Mouse (Mus musculus): ENCODE measurements at regions not wholly inside any gene's neighbourhood (a gene's known extent, or its start where the extent isn't known, plus 50 kb on each side); places are given as distances from the start of the nearest gene placed in this dataset.

- DNase-seq = peak; percentile 77
These were observed 383.2 kb upstream of the Chrm2 start for GRCm38 (mm10) chr6:36004701-36005100.

DNA sequence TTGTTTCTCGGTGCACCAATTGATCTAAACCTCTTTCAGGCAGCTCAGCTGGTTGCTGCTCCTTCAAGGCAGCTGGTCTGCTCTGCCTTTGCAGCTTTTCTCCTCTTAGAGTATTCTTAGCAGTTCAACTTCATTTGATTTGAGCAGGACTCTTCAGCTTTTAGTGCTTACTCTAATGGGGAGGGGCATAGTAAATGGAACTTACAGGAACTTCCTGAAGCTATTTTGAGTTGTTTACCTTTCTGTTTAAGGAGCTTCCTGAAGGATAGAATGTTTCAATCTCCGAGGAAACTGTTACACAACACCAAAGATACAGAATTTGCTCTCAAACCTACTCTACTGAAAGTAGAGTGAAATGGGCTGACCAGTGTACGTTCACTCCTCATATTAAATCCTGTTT lies 385.8 kb upstream of the Chrm2 start:
- no peak for DNase-seq

DNA sequence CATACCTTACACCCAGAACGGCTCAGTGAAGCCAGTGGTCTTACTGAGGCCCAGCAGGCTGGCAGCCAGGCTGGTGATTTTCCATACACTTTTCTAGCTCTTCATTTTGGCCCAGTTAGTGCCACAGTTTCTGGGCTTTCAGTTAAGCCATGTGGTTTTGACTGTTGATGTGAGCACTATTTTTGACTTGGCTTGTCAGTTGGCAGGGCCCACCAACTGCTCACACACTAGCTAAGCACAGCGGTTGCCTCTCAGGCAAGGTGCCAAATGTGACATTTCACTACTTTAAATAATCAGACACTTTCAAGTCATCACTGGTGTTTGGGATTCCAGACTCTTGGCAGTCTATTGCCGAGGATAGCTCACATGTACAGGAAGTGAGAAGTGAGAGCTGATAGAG lies 399.0 kb upstream of the Chrm2 start:
- DNase-seq = no peak

GRCm38 (mm10) chr6:35940071-35940470 lies 400.4 kb upstream of the Mtpn start:
- DNase-seq = no peak

- no peak for DNase-seq
These were observed 384.5 kb upstream of the Mtpn start for GRCm38 (mm10) chr6:35924189-35924588.

- no peak for DNase-seq
These were observed 358.3 kb upstream of the Mtpn start for GRCm38 (mm10) chr6:35897990-35898389.

GRCm38 (mm10) chr6:35895692-35896091 lies 356.0 kb upstream of the Mtpn start:
- no peak for DNase-seq

- no peak for DNase-seq
These were observed 335.0 kb upstream of the Mtpn start for GRCm38 (mm10) chr6:35874671-35875070.

- DNase-seq = no peak
These were observed 331.7 kb upstream of the Mtpn start for GRCm38 (mm10) chr6:35871388-35871787.

GRCm38 (mm10) chr6:35864218-35864617 lies 324.5 kb upstream of the Mtpn start:
- no peak for DNase-seq

GRCm38 (mm10) chr6:35853993-35854392 lies 314.3 kb upstream of the Mtpn start:
- no peak for DNase-seq

DNA sequence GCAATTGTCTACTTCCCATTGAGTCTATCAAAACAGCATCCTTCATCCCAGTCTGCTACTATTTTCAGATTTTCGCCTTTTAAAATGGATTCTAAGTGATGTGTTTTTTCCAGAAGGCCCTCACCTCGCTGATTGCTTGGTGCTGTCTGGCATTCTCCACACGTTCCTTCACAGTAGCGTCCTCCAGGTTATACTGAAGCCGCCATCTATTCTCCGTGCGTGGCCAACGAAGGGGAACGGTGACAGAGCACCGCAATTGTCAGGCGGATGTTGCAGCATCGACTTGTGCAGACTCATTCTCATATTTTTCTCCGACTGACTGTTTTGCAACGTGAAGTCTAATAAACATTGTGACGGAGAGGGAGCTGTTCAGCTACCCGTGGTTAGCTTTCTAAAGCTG lies 277.0 kb upstream of the Mtpn start:
- DNase-seq = no peak

DNA sequence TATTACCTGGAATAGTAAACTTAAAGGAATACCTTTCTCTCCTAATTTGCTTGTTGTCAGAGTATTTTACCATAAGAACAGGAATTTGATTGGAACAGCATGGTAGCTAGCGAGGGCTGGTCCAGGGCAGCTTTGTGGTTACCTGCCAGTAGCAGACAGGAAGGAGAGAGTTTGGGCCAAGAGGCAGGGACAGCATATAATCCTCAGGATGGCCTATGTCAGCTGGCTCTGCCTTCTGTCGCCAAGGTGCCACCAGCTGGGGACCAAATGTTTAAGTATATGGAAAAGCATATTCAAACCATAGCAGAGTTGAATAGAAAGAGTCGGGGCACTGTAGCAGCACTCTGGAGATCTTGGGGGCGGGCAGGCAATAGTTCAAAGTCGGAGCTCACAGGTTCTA lies 274.8 kb upstream of the Mtpn start:
- no peak for DNase-seq

GRCm38 (mm10) chr6:35805738-35806137 lies 266.1 kb upstream of the Mtpn start:
- DNase-seq = no peak

- DNase-seq = no peak
These were observed 264.4 kb upstream of the Mtpn start for GRCm38 (mm10) chr6:35804041-35804440.

- DNase-seq = no peak
These were observed 240.0 kb upstream of the Mtpn start for GRCm38 (mm10) chr6:35779706-35780105.

DNA sequence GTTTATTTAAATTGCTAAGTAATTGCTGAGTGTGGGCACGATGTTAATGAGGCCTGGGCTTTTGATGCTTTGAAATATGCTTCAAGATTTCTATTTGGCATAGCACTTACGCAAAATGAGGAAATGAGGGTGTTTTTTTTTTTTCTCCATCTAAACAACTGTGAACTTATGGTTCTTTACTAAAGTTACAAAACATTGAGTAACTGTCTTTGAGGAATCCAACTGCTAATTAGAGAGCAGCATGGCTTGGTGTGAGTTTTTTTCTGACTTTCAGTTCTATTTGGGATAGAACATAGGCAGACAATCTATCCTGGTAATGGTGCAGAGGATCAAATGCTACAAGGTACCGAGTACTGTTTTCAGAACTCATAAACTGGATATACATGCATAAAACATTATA lies 231.2 kb upstream of the Mtpn start:
- DNase-seq = no peak

GRCm38 (mm10) chr6:35759606-35760246 lies 220.0 kb upstream of the Mtpn start:
- DNase-seq = no peak

GRCm38 (mm10) chr6:35746034-35746433 lies 206.3 kb upstream of the Mtpn start:
- no peak for DNase-seq

- no peak for DNase-seq
These were observed 165.9 kb upstream of the Mtpn start for GRCm38 (mm10) chr6:35705587-35705986.

- DNase-seq = no peak
These were observed 127.4 kb upstream of the Mtpn start for GRCm38 (mm10) chr6:35667062-35667461.

- no peak for DNase-seq
These were observed 111.7 kb upstream of the Mtpn start for GRCm38 (mm10) chr6:35651401-35651800.

GRCm38 (mm10) chr6:35645210-35645609 lies 105.5 kb upstream of the Mtpn start:
- no peak for DNase-seq

GRCm38 (mm10) chr6:35640672-35641071 lies 101.0 kb upstream of the Mtpn start:
- no peak for DNase-seq

DNA sequence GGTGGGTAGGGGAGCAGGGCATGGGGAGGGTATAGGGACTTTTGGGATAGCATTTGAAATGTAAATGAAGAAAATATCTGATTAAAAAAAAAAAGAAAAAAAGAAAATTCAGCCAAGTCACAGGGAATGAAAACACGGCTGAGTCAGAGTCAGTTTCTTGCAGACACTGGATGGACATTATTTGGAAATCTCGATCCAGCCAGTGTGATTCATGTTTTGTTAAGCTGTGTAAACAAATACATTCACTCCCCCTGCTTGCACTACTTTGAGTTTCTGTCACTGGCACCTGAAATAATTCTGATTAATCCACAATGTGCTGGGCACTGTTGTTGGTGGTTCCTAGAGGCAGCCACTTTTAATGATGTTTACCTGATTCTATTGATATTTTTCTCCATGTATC lies 68.6 kb upstream of the Mtpn start:
- DNase-seq = no peak

DNA sequence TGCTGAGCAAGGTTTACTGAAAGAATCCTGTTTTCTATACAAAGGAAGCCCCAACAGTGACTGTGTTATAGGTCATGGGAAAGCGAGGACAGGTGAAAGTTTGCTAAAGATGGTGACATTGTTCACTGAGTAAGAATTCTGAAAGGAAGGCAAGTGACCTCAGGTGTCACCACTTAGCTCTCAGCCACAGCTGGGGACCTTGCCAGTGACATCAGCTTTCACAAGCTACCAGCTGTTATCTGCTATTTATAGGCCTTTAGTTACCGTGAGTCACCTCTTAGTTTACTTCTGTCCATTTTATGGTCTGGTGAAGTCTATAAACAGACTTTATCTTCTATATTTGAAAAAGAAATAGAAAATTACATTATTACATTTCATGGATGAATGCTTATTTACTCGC lies 65.4 kb upstream of the Mtpn start:
- DNase-seq = no peak
